Mouse (Mus musculus): ENCODE data around the gene Fat3. TPM values are rescaled to one million over a fixed set of nuclear protein-coding genes. Genes with fewer than 3 reads are reported as not detected.
A peak's percentile ranks its signal among the peaks of the same experiment; 100 is the strongest.

Fat3 gene
- polyA plus RNA-seq, 1 experiment from 2014 or later: 0.77 TPM

- peak; percentile 22; the same call in 1 of the 2 replicates for ATAC-seq (replicated peaks; ENCODE audit: insufficient number of reproducible peaks, insufficient read depth, low FRiP score, low read depth)
- no peaks in the 10 kb centered on the region for H3K27me3 ChIP-seq
- H3K9ac ChIP-seq: no peak overlapping the region
- H3K4me1 ChIP-seq (replicated peaks): peaks cover 16% of the 10 kb centered on the region
- WGBS: 69% methylated on average over 4 of the region's 4 CpGs
- no peak overlapping the region for H3K4me3 ChIP-seq
- no peaks in the 10 kb centered on the region for H3K9me3 ChIP-seq (replicated peaks)
- H3K4me2 ChIP-seq: no peak overlapping the region
- H3K36me3 ChIP-seq: no peaks in the 10 kb centered on the region
- peak overlapping the region; percentile 83 for H3K27ac ChIP-seq
Measured at GRCm38 (mm10) chr9:16113936-16114642, 387.0 kb downstream of the Fat3 start.

GRCm38 (mm10) chr9:16107900-16108299 is 393.2 kb downstream of the Fat3 start:
- Histone ChIP-seq H3K27me3 (no peaks in the 10 kb centered on the region), H3K4me3 (no peak overlapping the region), H3K9me3 (replicated peaks) (no peaks in the 10 kb centered on the region), H3K36me3 (no peaks in the 10 kb centered on the region), H3K4me2 (no peak overlapping the region), H3K4me1 (replicated peaks) (no peaks in the 10 kb centered on the region), H3K9ac (no peak overlapping the region), H3K27ac (no peak overlapping the region)
- ATAC-seq (replicated peaks; ENCODE audit: insufficient number of reproducible peaks, insufficient read depth, low FRiP score, low read depth): no peak
- WGBS: 62% methylated on average over 5 of the region's 5 CpGs

DNA sequence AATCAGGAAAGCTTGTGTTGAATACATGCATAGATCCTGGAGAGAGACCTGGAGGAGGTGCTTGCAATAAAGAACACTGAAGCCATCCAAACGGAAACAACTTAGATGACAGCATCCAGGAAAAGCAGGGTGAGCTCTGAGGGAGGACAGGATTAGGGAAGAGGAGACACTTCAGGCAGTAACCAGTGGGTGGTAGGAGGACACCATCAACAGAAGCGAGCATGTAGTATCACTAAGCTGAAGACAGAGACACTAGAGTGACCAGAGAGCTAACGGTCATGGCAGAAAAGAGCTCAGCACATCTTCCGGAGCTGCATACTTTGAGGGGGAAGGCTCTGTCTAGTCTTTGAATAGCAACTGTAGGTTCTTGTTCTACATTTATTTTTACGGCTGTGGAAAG is 393.7 kb downstream of the Fat3 start:
- Histone ChIP-seq H3K27ac (no peak overlapping the region), H3K36me3 (no peaks in the 10 kb centered on the region)

GRCm38 (mm10) chr9:16098553-16098952 is 402.5 kb downstream of the Fat3 start:
- Histone ChIP-seq H3K4me2 (no peak overlapping the region), H3K9ac (no peak overlapping the region), H3K36me3 (no peaks in the 10 kb centered on the region), H3K27ac (no peak overlapping the region), H3K4me3 (no peak overlapping the region), H3K4me1 (replicated peaks) (no peaks in the 10 kb centered on the region), H3K9me3 (replicated peaks) (no peaks in the 10 kb centered on the region), H3K27me3 (no peaks in the 10 kb centered on the region)
- 64% methylated on average over 2 of the region's 2 CpGs for WGBS
- ATAC-seq (replicated peaks; ENCODE audit: insufficient number of reproducible peaks, insufficient read depth, low FRiP score, low read depth): no peak

More for the DNA sequence above, 393.7 kb downstream of the Fat3 start:
- Histone ChIP-seq H3K9ac (no peak overlapping the region), H3K4me1 (replicated peaks) (no peaks in the 10 kb centered on the region), H3K4me3 (no peak overlapping the region), H3K9me3 (replicated peaks) (no peaks in the 10 kb centered on the region), H3K27me3 (no peaks in the 10 kb centered on the region), H3K4me2 (no peak overlapping the region)
- ATAC-seq (replicated peaks; ENCODE audit: insufficient number of reproducible peaks, insufficient read depth, low FRiP score, low read depth): no peak
- 50% methylated on average over 5 of the region's 5 CpGs for WGBS

DNA sequence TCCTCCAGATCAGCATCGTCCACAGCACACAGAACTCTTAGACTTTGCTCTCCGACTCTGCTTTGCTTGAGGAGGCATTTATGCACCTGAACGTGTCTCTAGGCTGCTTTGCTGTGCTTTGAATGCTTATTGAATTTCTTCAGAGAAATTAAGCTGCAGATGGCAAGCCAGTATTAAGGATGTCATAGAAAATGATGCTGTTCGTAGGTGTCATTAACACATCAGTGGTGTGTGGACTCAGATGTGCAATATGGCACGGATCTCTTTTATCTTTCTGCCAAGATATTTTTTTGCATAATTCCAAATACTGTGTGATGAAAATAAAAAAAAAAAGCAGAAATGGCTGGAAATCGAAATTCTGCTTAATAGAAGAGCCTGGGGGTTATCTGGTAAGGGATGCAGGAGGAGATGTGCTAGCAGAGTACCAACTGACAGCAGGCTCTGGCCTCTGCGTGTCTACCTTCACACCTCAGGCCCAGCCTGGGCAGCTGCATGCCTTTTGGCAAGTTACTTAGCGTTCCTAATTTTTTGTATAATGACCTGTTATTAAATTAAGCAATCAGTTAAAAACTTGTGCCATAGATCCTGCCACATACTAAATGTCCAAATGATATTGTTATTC is 407.9 kb downstream of the Fat3 start:
- no peak overlapping the region for H3K4me2 ChIP-seq
- no peaks in the 10 kb centered on the region for H3K9me3 ChIP-seq (replicated peaks)
- H3K36me3 ChIP-seq: no peaks in the 10 kb centered on the region
- no peaks in the 10 kb centered on the region for H3K4me1 ChIP-seq (replicated peaks)
- no peak overlapping the region for H3K4me3 ChIP-seq
- no peaks in the 10 kb centered on the region for H3K27me3 ChIP-seq
- ATAC-seq (replicated peaks; ENCODE audit: insufficient number of reproducible peaks, insufficient read depth, low FRiP score, low read depth): no peak
- H3K27ac ChIP-seq: no peak overlapping the region
- WGBS: 75% methylated on average over 8 of the region's 8 CpGs
- H3K9ac ChIP-seq: no peak overlapping the region

DNA sequence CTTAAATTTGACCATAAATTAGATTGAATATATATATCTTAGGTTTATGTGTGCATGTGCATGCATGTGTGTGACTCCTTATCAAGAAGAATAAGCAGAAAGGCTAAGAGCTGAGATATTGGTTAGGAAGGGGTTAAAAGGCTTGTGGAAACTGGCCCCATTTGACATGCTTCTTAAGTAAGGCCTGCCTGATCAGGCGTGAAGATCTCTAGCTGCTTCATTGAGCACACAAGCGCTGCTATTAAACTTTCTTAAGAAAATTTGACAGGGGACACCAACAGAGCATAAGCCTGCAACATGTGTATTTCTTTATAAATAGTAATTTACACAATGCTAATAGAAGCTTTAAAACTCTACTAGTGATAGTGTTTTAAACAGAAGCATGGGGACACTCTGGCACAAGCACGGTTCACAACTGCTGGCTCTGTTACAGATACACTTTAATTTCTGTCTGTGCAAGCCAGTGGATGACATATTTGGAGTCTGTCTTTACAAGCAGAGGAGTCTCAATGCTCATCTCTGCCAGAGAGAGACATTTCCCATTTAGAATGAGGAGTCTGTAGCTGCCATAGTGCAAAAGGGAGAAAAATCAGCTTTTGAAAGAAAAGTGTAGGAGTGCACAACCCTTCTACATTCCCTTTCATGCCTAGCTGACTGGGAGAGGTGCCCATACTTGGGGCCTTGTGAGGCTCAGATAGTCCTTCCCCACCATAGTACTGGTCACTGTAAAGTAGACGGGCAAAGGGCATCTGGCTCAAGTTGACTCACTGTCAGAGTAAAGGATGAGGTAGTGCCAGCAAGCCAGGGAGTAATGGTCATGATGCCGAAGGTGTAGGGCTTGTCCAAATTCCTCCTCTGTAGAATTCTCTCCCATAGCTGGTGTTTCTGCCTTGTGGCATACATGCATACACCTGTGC is 408.8 kb downstream of the Fat3 start:
- Histone ChIP-seq H3K27me3 (no peaks in the 10 kb centered on the region), H3K4me1 (replicated peaks) (no peaks in the 10 kb centered on the region), H3K36me3 (no peaks in the 10 kb centered on the region), H3K27ac (no peak overlapping the region), H3K9ac (no peak overlapping the region), H3K4me3 (no peak overlapping the region), H3K9me3 (replicated peaks) (no peaks in the 10 kb centered on the region), H3K4me2 (no peak overlapping the region)
- WGBS: 67% methylated on average over 5 of the region's 5 CpGs
- no peak for ATAC-seq (replicated peaks; ENCODE audit: insufficient number of reproducible peaks, insufficient read depth, low FRiP score, low read depth)

DNA sequence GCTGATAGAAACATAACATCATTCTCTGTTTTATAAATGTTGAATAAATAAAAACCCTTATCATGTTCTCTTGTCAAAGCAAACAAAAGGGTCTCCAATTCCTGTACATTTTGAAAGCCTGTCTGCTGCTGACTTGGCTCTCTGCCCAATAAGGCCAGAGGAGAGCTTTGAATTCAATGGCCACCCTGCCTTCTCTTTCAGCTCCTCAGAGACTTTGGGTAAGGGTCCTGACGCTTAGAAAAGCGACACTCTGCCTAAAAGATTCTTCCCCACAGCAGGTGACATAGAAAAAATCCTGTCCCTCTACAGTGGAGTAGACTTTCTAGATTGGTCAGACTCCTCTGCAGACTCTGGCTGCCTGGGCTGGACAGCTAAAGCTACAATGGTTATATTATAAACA is 421.8 kb downstream of the Fat3 start:
- no peaks in the 10 kb centered on the region for H3K9me3 ChIP-seq (replicated peaks)
- no peak overlapping the region for H3K4me2 ChIP-seq
- no peaks in the 10 kb centered on the region for H3K4me1 ChIP-seq (replicated peaks)
- ATAC-seq (replicated peaks; ENCODE audit: insufficient number of reproducible peaks, insufficient read depth, low FRiP score, low read depth): no peak
- H3K36me3 ChIP-seq: no peaks in the 10 kb centered on the region
- WGBS: 43% methylated on average over 2 of the region's 2 CpGs
- H3K27me3 ChIP-seq: no peaks in the 10 kb centered on the region
- H3K9ac ChIP-seq: no peak overlapping the region
- H3K4me3 ChIP-seq: no peak overlapping the region
- no peak overlapping the region for H3K27ac ChIP-seq

DNA sequence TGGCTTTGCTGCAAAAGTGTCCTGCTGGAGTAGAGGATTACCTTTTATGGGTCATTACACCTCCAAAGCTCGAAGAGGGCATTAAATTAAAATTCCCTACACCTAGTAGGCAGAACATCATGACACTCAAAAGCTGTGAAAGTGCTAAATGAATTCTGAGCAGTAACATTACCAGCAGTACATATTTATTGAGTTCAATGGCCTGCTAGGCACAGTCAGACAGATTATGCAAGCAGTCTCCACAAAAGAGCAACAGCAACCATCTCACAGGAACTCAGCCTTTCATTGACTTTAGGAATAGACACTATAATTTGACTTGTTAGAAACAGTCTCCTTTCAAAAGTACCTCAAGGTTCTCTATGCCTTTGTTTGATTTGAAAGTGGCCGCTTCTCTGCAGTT is 426.4 kb downstream of the Fat3 start:
- ATAC-seq (replicated peaks; ENCODE audit: insufficient number of reproducible peaks, insufficient read depth, low FRiP score, low read depth): no peak
- 74% methylated on average over 2 of the region's 2 CpGs for WGBS
- Histone ChIP-seq H3K4me1 (replicated peaks) (no peaks in the 10 kb centered on the region), H3K4me3 (no peak overlapping the region), H3K9ac (no peak overlapping the region), H3K4me2 (no peak overlapping the region), H3K27me3 (no peaks in the 10 kb centered on the region), H3K27ac (no peak overlapping the region), H3K36me3 (no peaks in the 10 kb centered on the region), H3K9me3 (replicated peaks) (no peaks in the 10 kb centered on the region)

DNA sequence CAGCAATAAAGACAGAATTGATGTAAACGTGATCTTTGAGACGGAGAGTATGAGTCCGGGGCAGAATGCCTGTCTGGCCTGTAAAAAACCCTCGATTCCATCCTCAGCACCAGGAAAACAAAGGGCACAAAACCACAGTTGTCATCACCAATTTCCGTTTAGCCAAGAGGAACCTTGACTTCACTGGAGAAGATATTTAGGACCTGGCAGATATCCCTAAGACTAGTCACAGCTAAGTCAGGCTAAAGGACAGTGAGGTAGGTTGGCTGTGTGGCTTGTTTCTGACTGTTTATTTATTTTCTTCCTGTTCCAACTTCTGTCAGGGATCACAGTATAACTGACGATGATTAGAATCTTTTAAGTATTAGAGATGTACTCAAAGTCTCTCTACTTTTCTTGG is 427.0 kb downstream of the Fat3 start:
- no peak overlapping the region for H3K4me3 ChIP-seq
- H3K9me3 ChIP-seq (replicated peaks): no peaks in the 10 kb centered on the region
- no peaks in the 10 kb centered on the region for H3K4me1 ChIP-seq (replicated peaks)
- WGBS: 72% methylated on average over 6 of the region's 6 CpGs
- no peak overlapping the region for H3K9ac ChIP-seq
- H3K27me3 ChIP-seq: no peaks in the 10 kb centered on the region
- H3K4me2 ChIP-seq: no peak overlapping the region
- no peak overlapping the region for H3K27ac ChIP-seq
- no peaks in the 10 kb centered on the region for H3K36me3 ChIP-seq
- ATAC-seq (replicated peaks; ENCODE audit: insufficient number of reproducible peaks, insufficient read depth, low FRiP score, low read depth): no peak

DNA sequence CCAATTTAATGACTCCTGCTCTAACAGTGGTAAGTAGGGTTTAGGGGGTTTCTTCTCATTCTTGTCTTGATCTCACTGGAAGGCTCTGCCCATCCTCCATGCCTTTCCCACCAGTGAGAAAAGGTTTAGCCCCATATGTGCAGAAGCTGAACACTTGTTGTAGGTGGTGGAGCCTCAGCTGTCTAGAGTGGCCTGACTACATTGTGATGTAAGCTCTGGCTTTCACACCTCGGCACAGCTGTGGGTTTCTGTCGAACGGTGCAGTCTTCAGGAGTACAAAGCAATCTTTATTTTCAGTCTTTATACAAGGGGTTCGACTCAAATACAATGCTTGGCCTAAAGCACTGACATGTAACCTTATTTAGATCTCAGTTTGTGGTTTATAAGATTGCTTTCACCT is 437.6 kb downstream of the Fat3 start:
- Histone ChIP-seq H3K4me2 (no peak overlapping the region), H3K9me3 (replicated peaks) (no peaks in the 10 kb centered on the region), H3K4me1 (replicated peaks) (no peaks in the 10 kb centered on the region), H3K9ac (no peak overlapping the region), H3K4me3 (no peak overlapping the region), H3K27ac (no peak overlapping the region), H3K36me3 (no peaks in the 10 kb centered on the region), H3K27me3 (no peaks in the 10 kb centered on the region)
- ATAC-seq (replicated peaks; ENCODE audit: insufficient number of reproducible peaks, insufficient read depth, low FRiP score, low read depth): no peak
- WGBS: 75% methylated on average over 4 of the region's 4 CpGs

DNA sequence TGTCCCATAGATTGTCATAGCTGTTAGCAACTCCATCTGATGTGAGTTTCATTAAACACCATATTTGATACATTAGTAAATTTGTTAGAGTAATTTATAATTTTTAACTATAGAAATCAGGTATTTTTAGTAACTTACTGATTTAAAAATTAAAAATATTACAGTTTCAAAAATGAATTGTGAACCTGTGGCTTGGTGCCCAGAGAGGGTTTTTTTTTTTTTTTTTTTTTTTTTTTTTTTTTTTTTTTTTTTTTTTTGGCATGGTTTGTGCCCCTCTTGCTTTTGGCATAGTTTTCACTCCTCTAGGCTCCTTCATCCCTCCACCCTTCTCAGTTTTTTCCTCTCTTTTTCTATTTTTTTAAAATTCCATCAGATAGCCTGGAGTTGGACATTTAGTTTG is 438.6 kb downstream of the Fat3 start:
- no peak for ATAC-seq (replicated peaks; ENCODE audit: insufficient number of reproducible peaks, insufficient read depth, low FRiP score, low read depth)
- H3K27me3 ChIP-seq: no peaks in the 10 kb centered on the region
- H3K36me3 ChIP-seq: no peaks in the 10 kb centered on the region
- H3K4me2 ChIP-seq: no peak overlapping the region
- no peak overlapping the region for H3K9ac ChIP-seq
- H3K27ac ChIP-seq: no peak overlapping the region
- H3K9me3 ChIP-seq (replicated peaks): no peaks in the 10 kb centered on the region
- H3K4me1 ChIP-seq (replicated peaks): no peaks in the 10 kb centered on the region
- no peak overlapping the region for H3K4me3 ChIP-seq

All from heart, embryonic 15.5 days (tissue).